Mouse (Mus musculus): ENCODE data around the gene Ccdc146. TPM values are rescaled to one million over a fixed set of nuclear protein-coding genes. Genes with fewer than 3 reads are reported as not detected.

Gene Ccdc146
- polyA plus RNA-seq, 1 experiment from 2014 or later: not detected

- no peaks in the 10 kb centered on the region for H3K9me3 ChIP-seq
- no peaks in the 10 kb centered on the region for H3K27me3 ChIP-seq (ENCODE audit: poor library complexity, severe bottlenecking)
- 62% methylated on average over 1 of the region's 1 CpGs for WGBS
- no peak overlapping the region for H3K4me3 ChIP-seq
- no peak overlapping the region for H3K27ac ChIP-seq
- no peak for DNase-seq (ENCODE audit: extremely low spot score, low spot score)
- no peaks in the 10 kb centered on the region for H3K4me1 ChIP-seq
- no peaks in the 10 kb centered on the region for H3K36me3 ChIP-seq (replicated peaks)
Measured at GRCm38 (mm10) chr5:21414116-21414820, 10.2 kb downstream of the Ccdc146 start.

- Histone ChIP-seq H3K27ac (no peak overlapping the region), H3K27me3 (ENCODE audit: poor library complexity, severe bottlenecking) (no peaks in the 10 kb centered on the region), H3K36me3 (replicated peaks) (no peaks in the 10 kb centered on the region), H3K4me1 (no peaks in the 10 kb centered on the region), H3K9me3 (no peaks in the 10 kb centered on the region), H3K4me3 (no peak overlapping the region)
- 92% methylated on average over 3 of the region's 3 CpGs for WGBS
- no peak for DNase-seq (ENCODE audit: extremely low spot score, low spot score)
Measured at GRCm38 (mm10) chr5:21413322-21413721, 11.2 kb downstream of the Ccdc146 start.

GRCm38 (mm10) chr5:21412056-21412455, 12.4 kb downstream of the Ccdc146 start:
- no peaks in the 10 kb centered on the region for H3K4me1 ChIP-seq
- H3K27me3 ChIP-seq (ENCODE audit: poor library complexity, severe bottlenecking): no peaks in the 10 kb centered on the region
- no peak overlapping the region for H3K27ac ChIP-seq
- H3K4me3 ChIP-seq: no peak overlapping the region
- H3K9me3 ChIP-seq: no peaks in the 10 kb centered on the region
- WGBS: 85% methylated on average over 5 of the region's 5 CpGs
- no peak for DNase-seq (ENCODE audit: extremely low spot score, low spot score)
- no peaks in the 10 kb centered on the region for H3K36me3 ChIP-seq (replicated peaks)

- no peaks in the 10 kb centered on the region for H3K9me3 ChIP-seq
- H3K27me3 ChIP-seq (ENCODE audit: poor library complexity, severe bottlenecking): no peaks in the 10 kb centered on the region
- 86% methylated on average over 5 of the region's 5 CpGs for WGBS
- H3K4me3 ChIP-seq: no peak overlapping the region
- H3K36me3 ChIP-seq (replicated peaks): no peaks in the 10 kb centered on the region
- no peak overlapping the region for H3K27ac ChIP-seq
- DNase-seq (ENCODE audit: extremely low spot score, low spot score): no peak
- no peaks in the 10 kb centered on the region for H3K4me1 ChIP-seq
Measured at GRCm38 (mm10) chr5:21411261-21411666, 13.2 kb downstream of the Ccdc146 start.

- Histone ChIP-seq H3K9me3 (no peaks in the 10 kb centered on the region), H3K4me3 (no peak overlapping the region), H3K27me3 (ENCODE audit: poor library complexity, severe bottlenecking) (no peaks in the 10 kb centered on the region), H3K4me1 (peaks cover 6% of the 10 kb centered on the region; the same call in 1 of the 2 replicates), H3K27ac (no peak overlapping the region), H3K36me3 (replicated peaks) (no peaks in the 10 kb centered on the region)
- 59% methylated on average over 7 of the region's 7 CpGs for WGBS
- no peak for DNase-seq (ENCODE audit: extremely low spot score, low spot score)
Measured at GRCm38 (mm10) chr5:21395205-21395840, 29.2 kb downstream of the Ccdc146 start.

- Histone ChIP-seq H3K4me3 (no peak overlapping the region), H3K36me3 (replicated peaks) (no peaks in the 10 kb centered on the region), H3K27ac (no peak overlapping the region), H3K4me1 (peaks cover 6% of the 10 kb centered on the region; the same call in 1 of the 2 replicates), H3K27me3 (ENCODE audit: poor library complexity, severe bottlenecking) (no peaks in the 10 kb centered on the region), H3K9me3 (no peaks in the 10 kb centered on the region)
- 87% methylated on average over 2 of the region's 2 CpGs for WGBS
- DNase-seq (ENCODE audit: extremely low spot score, low spot score): no peak
Measured at GRCm38 (mm10) chr5:21394562-21394961, 29.9 kb downstream of the Ccdc146 start.

- Histone ChIP-seq H3K9me3 (no peaks in the 10 kb centered on the region), H3K4me1 (peaks cover 6% of the 10 kb centered on the region; the same call in 1 of the 2 replicates), H3K4me3 (no peak overlapping the region), H3K27me3 (ENCODE audit: poor library complexity, severe bottlenecking) (no peaks in the 10 kb centered on the region), H3K27ac (no peak overlapping the region), H3K36me3 (replicated peaks) (no peaks in the 10 kb centered on the region)
- WGBS: 82% methylated on average over 12 of the region's 13 CpGs
- DNase-seq (ENCODE audit: extremely low spot score, low spot score): no peak
Measured at GRCm38 (mm10) chr5:21391616-21392384, 32.7 kb downstream of the Ccdc146 start.

- no peak for DNase-seq (ENCODE audit: extremely low spot score, low spot score)
- no peaks in the 10 kb centered on the region for H3K27me3 ChIP-seq (ENCODE audit: poor library complexity, severe bottlenecking)
- whole genome bisulfite sequencing: 85% methylated on average over 4 of the region's 4 CpGs
- no peak overlapping the region for H3K27ac ChIP-seq
- no peaks in the 10 kb centered on the region for H3K36me3 ChIP-seq (replicated peaks)
- no peak overlapping the region for H3K4me3 ChIP-seq
- no peaks in the 10 kb centered on the region for H3K4me1 ChIP-seq
- H3K9me3 ChIP-seq: no peaks in the 10 kb centered on the region
Measured at GRCm38 (mm10) chr5:21388855-21389254, 35.6 kb downstream of the Ccdc146 start.

- H3K9me3 ChIP-seq: no peaks in the 10 kb centered on the region
- no peak overlapping the region for H3K4me3 ChIP-seq
- no peak for DNase-seq (ENCODE audit: extremely low spot score, low spot score)
- no peaks in the 10 kb centered on the region for H3K36me3 ChIP-seq (replicated peaks)
- no peak overlapping the region for H3K27ac ChIP-seq
- H3K4me1 ChIP-seq: no peaks in the 10 kb centered on the region; the same call in 1 of the 2 replicates
- H3K27me3 ChIP-seq (ENCODE audit: poor library complexity, severe bottlenecking): no peaks in the 10 kb centered on the region
Measured at GRCm38 (mm10) chr5:21387340-21387739, 37.1 kb downstream of the Ccdc146 start.

GRCm38 (mm10) chr5:21386432-21386831, 38.0 kb downstream of the Ccdc146 start:
- Histone ChIP-seq H3K27ac (no peak overlapping the region), H3K9me3 (no peaks in the 10 kb centered on the region), H3K27me3 (ENCODE audit: poor library complexity, severe bottlenecking) (no peaks in the 10 kb centered on the region), H3K36me3 (replicated peaks) (no peaks in the 10 kb centered on the region), H3K4me1 (no peaks in the 10 kb centered on the region; the same call in 1 of the 2 replicates), H3K4me3 (no peak overlapping the region)
- DNase-seq (ENCODE audit: extremely low spot score, low spot score): no peak
- 89% methylated on average over 4 of the region's 4 CpGs for WGBS

GRCm38 (mm10) chr5:21384976-21385375, 39.5 kb downstream of the Ccdc146 start:
- H3K9me3 ChIP-seq: no peaks in the 10 kb centered on the region
- no peak for DNase-seq (ENCODE audit: extremely low spot score, low spot score)
- 92% methylated on average over 9 of the region's 9 CpGs for WGBS
- no peaks in the 10 kb centered on the region; the same call in 1 of the 2 replicates for H3K4me1 ChIP-seq
- no peak overlapping the region for H3K27ac ChIP-seq
- H3K36me3 ChIP-seq (replicated peaks): no peaks in the 10 kb centered on the region
- H3K27me3 ChIP-seq (ENCODE audit: poor library complexity, severe bottlenecking): no peaks in the 10 kb centered on the region
- H3K4me3 ChIP-seq: no peak overlapping the region

- no peaks in the 10 kb centered on the region for H3K9me3 ChIP-seq
Measured at GRCm38 (mm10) chr5:21384252-21384960, 40.1 kb downstream of the Ccdc146 start.

More at GRCm38 (mm10) chr5:21384252-21384960, 40.1 kb downstream of the Ccdc146 start:
- no peaks in the 10 kb centered on the region for H3K36me3 ChIP-seq (replicated peaks)
- H3K27ac ChIP-seq: no peak overlapping the region
- no peaks in the 10 kb centered on the region for H3K27me3 ChIP-seq (ENCODE audit: poor library complexity, severe bottlenecking)
- H3K4me3 ChIP-seq: no peak overlapping the region
- H3K4me1 ChIP-seq: no peaks in the 10 kb centered on the region; the same call in 1 of the 2 replicates
- WGBS: 85% methylated on average over 13 of the region's 13 CpGs
- DNase-seq (ENCODE audit: extremely low spot score, low spot score): no peak

Data from forebrain, embryonic 10.5 days (tissue).